Mouse (Mus musculus) olfactory bulb, adult 2 months (tissue): Measurements from ENCODE around the gene Tra2a.

Experiments
- CTCF ChIP-seq: fragments of 200-500 bp; IDR thresholded peaks from 2 replicates; pipeline ENCODE4 v1.5.1; 2012; ENCODE audit warnings: low read depth, mild to moderate bottlenecking, low read length, moderate library complexity; ENCODE audit not compliant: insufficient read depth
- POLR2A ChIP-seq: fragments of 200-500 bp; IDR thresholded peaks from 2 replicates; pipeline ENCODE4 v1.6.1; 2012; ENCODE audit warnings: mild to moderate bottlenecking, low read depth, low read length, moderate library complexity; ENCODE audit not compliant: insufficient read depth

GRCm38 (mm10) chr6:49233356-49233755 is 30.5 kb downstream of the Tra2a start:
- TF ChIP-seq POLR2A (no peak), CTCF (no peak)
